Mouse (Mus musculus) adrenal gland, adult 8-10 months (tissue): ENCODE results near the gene Bhlhe40. TPM values are rescaled to one million over a fixed set of nuclear protein-coding genes. Genes with fewer than 3 reads are reported as not detected.

Experiments used
- DNase-seq: peaks from one replicate; pipeline ENCODE4 v3.0.0; 2022
- total RNA-seq, 4 experiments: library from RNA; stranded (reverse); gene quantifications; 2 replicates each; pipeline ENCODE4 v1.2.4; 2022

Bhlhe40 gene
- total RNA-seq, result 10 to 100 TPM; 51.3 to 72.1 (median 68.6) TPM

DNA sequence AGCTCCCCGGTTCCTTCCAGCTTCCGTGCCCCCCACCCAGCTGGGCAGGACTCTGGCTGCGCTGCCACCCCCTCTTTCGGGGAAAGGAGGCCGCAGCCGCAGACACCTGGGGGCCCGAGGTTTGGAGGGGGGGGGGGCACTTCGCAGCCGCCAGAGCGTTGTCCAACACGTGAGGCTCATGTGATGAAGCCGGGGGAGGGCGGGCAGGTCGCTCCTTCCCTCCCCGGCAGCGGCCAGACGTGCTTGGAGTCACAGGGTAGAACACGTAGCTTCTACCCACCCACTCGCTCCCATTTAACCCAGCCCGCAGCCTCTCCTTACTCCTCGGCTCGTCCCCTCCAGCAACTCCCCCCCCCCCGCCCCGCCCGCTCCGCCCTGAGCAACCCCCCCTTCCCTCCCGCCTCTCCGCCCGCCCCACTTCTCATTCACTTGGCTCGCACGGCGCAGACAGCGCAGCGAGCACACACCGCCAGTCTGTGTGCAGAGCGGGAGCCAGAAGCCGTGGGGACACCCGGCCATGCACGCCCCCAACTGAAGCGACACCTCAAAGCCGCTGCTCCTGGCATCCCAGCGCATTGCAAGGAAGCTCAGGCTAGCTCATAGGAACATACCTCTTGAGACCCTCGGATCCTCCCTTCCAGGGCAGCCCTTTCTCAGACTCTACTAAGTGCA lies at the start of gene Bhlhe40:
TSS of gene Bhlhe40 (plus strand) at position 424 of the 672 bp plus-strand sequence.
- DNase-seq, result peak; percentile 95

- no peak for DNase-seq
Measured at GRCm38 (mm10) chr6:108611663-108612062, 48.8 kb upstream of the Bhlhe40 start.

- no peak for DNase-seq
Measured at GRCm38 (mm10) chr6:108618025-108618424, 42.4 kb upstream of the Bhlhe40 start.

- DNase-seq, result no peak
Measured at GRCm38 (mm10) chr6:108623028-108623565, 37.3 kb upstream of the Bhlhe40 start.

GRCm38 (mm10) chr6:108624915-108625314 lies 35.5 kb upstream of the Bhlhe40 start:
- no peak for DNase-seq

DNA sequence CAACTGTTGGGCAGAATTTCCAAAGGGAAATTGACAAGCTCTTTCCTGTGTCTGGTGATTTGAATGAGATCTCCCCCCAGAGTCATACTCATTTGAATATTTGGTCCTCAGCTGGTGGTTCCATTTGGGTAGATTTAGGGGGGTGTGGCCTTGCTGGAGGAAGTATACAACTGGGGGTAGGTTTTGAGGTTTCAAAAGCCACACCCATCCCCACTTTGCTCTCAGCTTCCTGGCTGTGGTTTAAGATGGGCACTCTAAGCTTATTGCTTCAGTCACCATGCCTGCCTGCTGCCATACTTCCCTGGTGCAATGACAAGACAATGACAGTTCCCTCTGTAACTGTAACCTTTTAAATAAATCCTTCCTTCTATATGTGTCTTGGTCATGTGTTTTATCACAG lies 29.7 kb upstream of the Bhlhe40 start:
- DNase-seq, result no peak

DNA sequence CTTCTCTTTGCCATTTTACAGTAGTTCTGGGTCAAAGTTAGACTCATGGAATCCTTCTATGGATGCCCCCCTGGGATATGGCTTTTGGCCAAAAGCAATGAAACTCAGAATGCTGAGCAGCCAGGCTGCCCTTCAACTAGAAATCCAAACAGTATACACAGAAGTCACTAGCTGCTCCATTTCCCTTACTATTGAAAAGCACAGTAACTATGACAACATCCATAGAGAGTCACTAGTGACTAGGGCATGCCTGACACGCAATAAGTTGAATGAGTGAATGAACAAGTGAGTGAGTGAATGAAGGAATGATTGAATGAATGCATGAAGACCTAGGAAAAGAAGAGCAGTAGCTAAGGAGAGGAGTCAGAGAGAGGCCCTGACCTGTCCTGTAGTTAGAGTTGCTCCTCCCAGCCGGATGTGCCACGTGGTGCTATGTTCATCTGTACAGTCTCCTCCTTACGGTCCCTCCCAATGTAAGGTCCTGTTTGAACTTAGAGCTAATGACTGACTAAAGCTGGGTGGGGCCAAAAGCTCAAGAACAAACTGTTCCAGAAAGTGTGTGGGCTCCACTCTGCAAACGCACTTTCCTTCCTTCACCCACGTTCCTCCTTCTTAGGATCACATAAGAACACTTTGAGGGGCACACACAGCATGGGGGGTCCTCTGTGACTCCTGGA lies 22.1 kb upstream of the Bhlhe40 start:
- DNase-seq, result no peak

GRCm38 (mm10) chr6:108642020-108642419 lies 18.4 kb upstream of the Bhlhe40 start:
- DNase-seq, result peak; percentile 41

GRCm38 (mm10) chr6:108643035-108643434 lies 17.4 kb upstream of the Bhlhe40 start:
- no peak for DNase-seq

- no peak for DNase-seq
Measured at GRCm38 (mm10) chr6:108644311-108644710, 16.1 kb upstream of the Bhlhe40 start.

DNA sequence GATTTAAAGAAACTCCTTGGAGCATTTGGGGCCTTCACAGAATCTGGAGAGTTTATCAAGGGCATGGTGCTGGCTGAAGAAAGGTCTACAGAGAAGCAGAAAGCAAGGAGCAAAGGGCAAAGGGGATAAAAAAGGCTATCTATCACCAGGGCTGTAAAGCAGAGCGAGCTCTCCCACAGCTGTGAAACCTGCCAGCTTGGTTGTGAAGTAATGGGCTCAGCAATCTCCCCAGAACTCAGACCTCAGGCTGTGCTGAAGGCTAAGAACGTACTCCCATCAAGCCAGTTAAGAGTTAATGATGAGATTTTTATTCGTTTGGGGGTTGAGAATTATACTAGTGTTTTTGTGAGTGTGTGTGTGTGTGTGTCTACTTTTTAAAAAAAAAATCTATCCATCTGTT lies 13.3 kb upstream of the Bhlhe40 start:
- no peak for DNase-seq

GRCm38 (mm10) chr6:108648072-108648471 lies 12.4 kb upstream of the Bhlhe40 start:
- no peak for DNase-seq

- DNase-seq, result no peak
Measured at GRCm38 (mm10) chr6:108655861-108656260, 4.6 kb upstream of the Bhlhe40 start.

DNA sequence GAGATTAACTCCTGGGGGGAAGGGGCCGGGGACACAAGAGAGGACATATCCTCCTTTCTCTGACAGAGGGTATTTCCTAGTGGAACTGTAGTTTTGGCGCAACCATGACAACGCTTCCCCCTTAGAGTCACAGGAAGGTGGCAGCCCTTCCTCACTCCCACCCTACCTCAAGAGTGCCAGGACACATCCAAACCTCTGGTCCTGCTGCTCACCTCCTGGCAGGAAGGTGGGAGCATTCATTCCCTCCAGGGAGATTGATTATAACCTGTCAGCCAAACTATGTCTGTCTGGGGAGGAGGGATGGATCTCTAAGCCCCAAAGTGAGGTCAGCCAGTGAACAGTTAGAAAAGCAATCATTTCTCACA lies 2.4 kb upstream of the Bhlhe40 start:
- no peak for DNase-seq

DNA sequence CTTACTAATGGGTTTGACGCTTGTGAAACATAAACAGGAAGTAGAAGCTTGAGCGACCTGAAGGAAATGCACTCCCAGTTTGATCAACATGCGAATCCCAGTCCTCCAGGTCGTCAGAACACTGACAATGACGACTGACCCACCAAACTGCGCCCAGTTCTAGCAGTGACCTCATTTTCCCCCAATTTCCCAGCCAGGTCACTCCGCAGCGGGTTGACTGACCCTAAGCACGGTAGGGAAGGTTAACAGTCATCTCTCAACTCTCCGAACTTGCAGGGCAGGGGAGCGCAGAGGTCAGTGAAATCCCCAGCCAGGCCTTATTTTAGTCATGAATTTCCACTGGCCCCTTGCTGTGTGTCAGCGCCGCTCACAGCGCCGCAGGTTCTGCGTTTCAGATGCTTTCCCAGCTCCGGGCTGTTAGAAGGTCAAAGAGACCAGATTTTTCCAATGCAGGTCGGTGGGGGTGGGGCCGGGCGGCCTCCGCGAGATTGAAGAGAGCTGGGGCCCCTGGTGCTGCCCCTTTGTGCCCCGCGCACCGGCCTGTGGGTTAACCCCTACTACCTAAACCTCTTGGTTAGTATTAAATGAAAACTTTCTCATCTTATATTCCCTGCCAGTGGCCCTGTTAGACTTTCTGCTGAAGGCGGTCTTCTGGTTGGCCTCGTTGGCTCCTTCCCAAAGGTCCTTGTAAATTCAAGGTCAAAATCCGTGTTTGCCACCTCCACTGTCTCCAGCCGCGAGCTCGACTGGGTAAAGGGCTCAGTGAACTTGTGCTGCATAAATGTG lies 1.8 kb upstream of the Bhlhe40 start:
- DNase-seq, result peak; percentile 74

GRCm38 (mm10) chr6:108659221-108659725 lies 1.2 kb upstream of the Bhlhe40 start:
- DNase-seq, result peak; percentile 94

GRCm38 (mm10) chr6:108659726-108660205 lies 663 bp upstream of the Bhlhe40 start:
- DNase-seq, result peak; percentile 90

GRCm38 (mm10) chr6:108660878-108661389 lies 505 bp downstream of the Bhlhe40 start:
- no peak for DNase-seq

- DNase-seq, result peak; percentile 89
Measured at GRCm38 (mm10) chr6:108661412-108661811, 983 bp downstream of the Bhlhe40 start.

GRCm38 (mm10) chr6:108661890-108662289 lies 1.5 kb downstream of the Bhlhe40 start:
- DNase-seq, result no peak

DNA sequence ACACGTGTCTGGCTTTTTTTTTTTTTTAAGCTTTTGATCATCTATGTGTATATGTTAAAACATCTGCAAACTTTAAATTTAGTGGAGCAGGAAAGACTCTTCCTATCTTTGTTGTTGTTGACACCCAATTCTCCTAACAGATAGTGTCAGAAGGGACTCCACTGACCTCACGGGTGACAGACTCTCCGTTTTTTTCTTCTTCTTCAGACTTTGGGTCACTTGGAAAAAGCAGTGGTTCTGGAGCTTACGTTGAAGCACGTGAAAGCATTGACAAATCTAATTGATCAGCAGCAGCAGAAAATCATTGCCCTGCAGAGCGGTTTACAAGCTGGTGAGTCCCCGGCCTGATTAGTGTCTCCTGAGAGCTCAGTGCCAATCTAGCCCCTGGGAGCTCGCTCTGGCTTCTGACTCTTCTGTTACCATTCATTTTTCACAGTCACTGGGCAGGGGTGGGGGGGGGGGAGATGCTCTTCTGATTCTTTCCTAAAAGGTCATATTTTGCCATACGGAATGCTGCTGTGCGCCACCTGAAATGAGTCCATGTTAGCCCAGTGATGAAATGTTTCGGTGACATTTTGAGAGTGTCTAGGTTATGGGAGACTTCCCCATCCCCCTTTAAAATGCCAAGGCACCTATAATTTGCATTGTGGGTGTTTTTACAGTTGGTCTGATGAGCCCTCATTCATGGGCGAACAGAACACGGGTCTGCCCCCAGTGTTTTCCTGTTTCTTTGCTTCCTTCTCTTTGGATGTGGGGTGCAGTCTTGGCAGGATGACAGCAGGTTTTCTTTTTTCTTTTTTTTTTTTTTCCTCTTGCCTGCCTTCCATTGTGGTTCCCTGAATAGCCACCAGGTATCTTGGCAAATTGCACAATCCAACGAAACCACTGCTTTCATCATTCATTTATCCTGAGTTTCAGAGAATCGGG lies 2.1 kb downstream of the Bhlhe40 start:
- DNase-seq, result no peak
